Mouse (Mus musculus): ENCODE measurements around the gene Trpm1. TPM values are rescaled to one million over a fixed set of nuclear protein-coding genes. Genes with fewer than 3 reads are reported as not detected.

The Trpm1 gene
- polyA plus RNA-seq, 1 experiment = 0.41 TPM

GRCm38 (mm10) chr7:64271926-64272325, 118.3 kb downstream of the Trpm1 start:
- H3K4me1 ChIP-seq (ENCODE audit: control insufficient read depth, insufficient read depth, low read length) = no peaks in the 10 kb centered on the region
- 48% methylated on average over 4 of the region's 4 CpGs for WGBS
- no peak overlapping the region for H3K4me3 ChIP-seq (replicated peaks; ENCODE audit: extremely low read depth, low read depth, low read length)
- DNase-seq = no peak
- TF ChIP-seq CTCF (IDR thresholded peaks at IDR 0.05; ENCODE audit: insufficient read depth, low read length) (no peak), POLR2A (IDR thresholded peaks at IDR 0.05; ENCODE audit: borderline replicate concordance, extremely low read depth, low read depth, low read length) (no peak)

DNA sequence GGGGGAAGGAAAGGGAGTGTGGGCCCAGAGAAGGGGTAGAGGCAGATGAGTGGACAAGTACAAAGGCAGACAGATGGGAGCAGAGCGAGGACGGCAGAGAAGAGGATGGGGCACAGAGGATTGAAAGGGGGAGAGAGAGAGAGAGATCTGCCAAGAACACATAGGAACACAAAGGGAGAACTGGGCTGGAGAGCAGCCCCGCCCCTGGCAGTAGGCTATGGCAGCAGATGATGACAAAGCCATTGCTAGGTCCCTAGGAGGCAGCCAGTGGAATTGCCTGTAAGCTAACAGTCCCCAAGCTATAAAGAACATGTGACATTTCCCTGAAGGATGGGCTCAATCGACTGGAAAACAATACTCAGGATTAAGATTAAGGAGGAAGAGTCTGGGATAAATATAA, 121.9 kb downstream of the Trpm1 start:
- no peak for DNase-seq
- TF ChIP-seq CTCF (IDR thresholded peaks at IDR 0.05; ENCODE audit: insufficient read depth, low read length) (no peak), POLR2A (IDR thresholded peaks at IDR 0.05; ENCODE audit: borderline replicate concordance, extremely low read depth, low read depth, low read length) (no peak)
- Histone ChIP-seq H3K4me3 (replicated peaks; ENCODE audit: extremely low read depth, low read depth, low read length) (no peak overlapping the region), H3K4me1 (ENCODE audit: control insufficient read depth, insufficient read depth, low read length) (no peaks in the 10 kb centered on the region)
- WGBS = 75% methylated on average over 4 of the region's 4 CpGs

- no peak for DNase-seq
- TF ChIP-seq POLR2A (IDR thresholded peaks at IDR 0.05; ENCODE audit: borderline replicate concordance, extremely low read depth, low read depth, low read length) = no peak
- no peak for TF ChIP-seq CTCF (IDR thresholded peaks at IDR 0.05; ENCODE audit: insufficient read depth, low read length)
Observed at GRCm38 (mm10) chr7:64276921-64277320, 123.3 kb downstream of the Trpm1 start.

DNA sequence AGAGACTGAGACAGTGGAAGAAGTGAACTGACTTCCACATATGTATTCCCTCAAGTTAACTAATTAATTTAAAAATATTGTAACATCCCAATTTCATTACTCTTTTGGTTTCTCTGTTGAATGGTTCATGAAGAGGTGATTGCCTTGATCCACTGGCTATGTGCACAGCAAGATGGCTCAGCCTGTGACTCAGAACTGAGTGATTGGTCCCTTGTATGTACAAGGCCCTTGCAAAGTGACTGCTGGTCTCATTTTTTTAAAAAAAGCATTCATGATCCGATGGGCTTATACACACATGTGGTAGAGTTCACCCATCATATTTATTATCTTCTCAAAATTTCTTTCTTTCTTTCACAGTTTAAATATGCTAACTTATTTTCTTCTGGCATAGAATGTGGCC, 124.9 kb downstream of the Trpm1 start:
- TF ChIP-seq CTCF (IDR thresholded peaks at IDR 0.05; ENCODE audit: insufficient read depth, low read length) (no peak), POLR2A (IDR thresholded peaks at IDR 0.05; ENCODE audit: borderline replicate concordance, extremely low read depth, low read depth, low read length) (no peak)
- DNase-seq = no peak
- Histone ChIP-seq H3K4me3 (replicated peaks; ENCODE audit: extremely low read depth, low read depth, low read length) (no peak overlapping the region), H3K4me1 (ENCODE audit: control insufficient read depth, insufficient read depth, low read length) (no peaks in the 10 kb centered on the region)
- WGBS = 84% methylated on average over 1 of the region's 1 CpGs

More at GRCm38 (mm10) chr7:64276921-64277320, 123.3 kb downstream of the Trpm1 start:
- 32% methylated on average over 6 of the region's 6 CpGs for WGBS
- Histone ChIP-seq H3K4me1 (ENCODE audit: control insufficient read depth, insufficient read depth, low read length) (no peaks in the 10 kb centered on the region), H3K4me3 (replicated peaks; ENCODE audit: extremely low read depth, low read depth, low read length) (no peak overlapping the region)

- 75% methylated on average over 3 of the region's 3 CpGs for WGBS
- DNase-seq = no peak
- Histone ChIP-seq H3K4me3 (replicated peaks; ENCODE audit: extremely low read depth, low read depth, low read length) (no peak overlapping the region), H3K4me1 (ENCODE audit: control insufficient read depth, insufficient read depth, low read length) (no peaks in the 10 kb centered on the region)
- no peak for TF ChIP-seq POLR2A (IDR thresholded peaks at IDR 0.05; ENCODE audit: borderline replicate concordance, extremely low read depth, low read depth, low read length)
- no peak for TF ChIP-seq CTCF (IDR thresholded peaks at IDR 0.05; ENCODE audit: insufficient read depth, low read length)
Observed at GRCm38 (mm10) chr7:64279548-64279947, 125.9 kb downstream of the Trpm1 start.

DNA sequence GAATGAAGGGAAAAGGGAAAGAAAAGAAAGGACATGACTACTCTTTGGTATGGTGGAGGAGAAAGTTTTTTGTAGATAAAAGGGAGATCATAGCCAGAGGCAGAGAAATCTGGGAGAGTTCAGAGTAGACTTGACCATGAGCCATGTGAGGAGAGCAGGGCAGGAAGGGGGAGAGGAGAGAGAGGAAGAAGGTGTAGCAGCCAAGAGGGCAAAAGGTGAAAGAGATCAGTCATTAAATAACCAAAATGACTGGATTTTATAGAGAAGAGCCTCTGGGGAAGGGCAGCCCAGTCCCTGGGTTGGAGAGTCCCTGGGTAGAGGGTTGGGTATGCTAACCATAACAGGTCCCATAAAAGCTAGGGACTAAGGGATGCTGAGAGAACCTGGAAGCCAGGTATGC, 132.9 kb downstream of the Trpm1 start:
- TF ChIP-seq POLR2A (IDR thresholded peaks at IDR 0.05; ENCODE audit: borderline replicate concordance, extremely low read depth, low read depth, low read length) = no peak

DNA sequence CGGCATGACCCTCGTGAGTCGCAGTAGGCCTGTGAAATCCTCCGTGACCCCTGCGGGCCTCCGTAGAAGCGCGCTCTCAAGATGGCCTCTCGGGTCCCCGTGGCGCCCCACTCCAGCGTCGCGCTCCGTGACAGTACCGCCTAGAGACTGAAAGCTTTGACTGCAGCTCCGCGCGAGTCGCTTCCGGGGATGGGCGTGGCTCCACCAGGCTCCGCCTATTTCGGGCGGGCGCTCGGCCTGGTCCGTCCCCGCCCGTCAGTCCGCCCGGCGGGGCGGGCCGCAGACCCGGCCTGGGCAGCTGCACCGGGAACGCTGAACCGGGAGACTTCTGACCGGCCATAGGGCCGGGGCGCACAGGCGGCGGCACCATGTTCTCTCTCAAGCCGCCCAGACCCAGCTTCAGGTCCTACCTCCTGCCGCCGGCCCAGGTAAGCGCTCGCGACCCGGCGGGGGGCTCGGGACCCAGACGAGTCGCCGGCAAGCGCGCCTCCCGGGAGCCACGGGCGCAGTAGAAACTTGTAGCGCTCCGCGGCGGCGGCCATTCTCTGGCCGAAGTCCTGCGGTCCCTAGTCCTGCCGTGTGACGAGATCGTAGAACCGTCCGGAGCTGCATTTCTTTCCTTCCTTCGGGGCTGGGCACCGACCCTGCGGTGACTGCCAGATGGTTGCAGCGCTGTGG, 133.9 kb downstream of the Trpm1 start, which contains the start of gene Mtmr10:
TSS of gene Mtmr10 (plus strand) at position 240 of the 678 bp plus-strand sequence.
- Histone ChIP-seq H3K4me3 (replicated peaks; ENCODE audit: extremely low read depth, low read depth, low read length) (peak within 1 kb of the TSS; percentile 100), H3K4me1 (ENCODE audit: control insufficient read depth, insufficient read depth, low read length) (peaks cover 14% of the 10 kb centered on the region)
- TF ChIP-seq POLR2A (IDR thresholded peaks at IDR 0.05; ENCODE audit: borderline replicate concordance, extremely low read depth, low read depth, low read length) (peak; percentile 85), CTCF (IDR thresholded peaks at IDR 0.05; ENCODE audit: insufficient read depth, low read length) (no peak)
- DNase-seq = peak; percentile 98
- whole genome bisulfite sequencing = under 1% methylated on average over 77 of the region's 77 CpGs

More for the DNA sequence above, 132.9 kb downstream of the Trpm1 start:
- Histone ChIP-seq H3K4me1 (ENCODE audit: control insufficient read depth, insufficient read depth, low read length) (peaks cover 7% of the 10 kb centered on the region), H3K4me3 (replicated peaks; ENCODE audit: extremely low read depth, low read depth, low read length) (no peak overlapping the region)
- no peak for DNase-seq

DNA sequence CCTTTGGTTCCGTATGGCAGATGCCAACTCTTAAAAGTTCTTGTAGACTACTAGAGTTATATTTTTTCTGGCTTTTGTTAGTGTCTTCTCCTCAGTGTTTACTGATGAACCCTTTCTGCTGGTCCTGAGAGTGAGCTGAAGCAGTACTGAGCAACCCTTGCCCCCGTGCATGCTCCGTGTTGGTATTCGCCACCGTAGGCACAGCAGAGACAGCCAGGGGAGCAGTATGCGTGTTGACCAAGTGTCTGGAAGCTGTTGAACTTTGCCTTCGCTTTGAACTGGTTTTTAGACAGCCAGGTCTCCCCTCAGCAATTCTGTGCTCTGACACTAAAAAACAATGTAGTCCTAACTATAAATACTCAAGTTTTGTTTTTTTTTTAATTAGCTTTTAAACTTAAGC, 135.8 kb downstream of the Trpm1 start:
- 80% methylated on average over 7 of the region's 7 CpGs for WGBS
- Histone ChIP-seq H3K4me1 (ENCODE audit: control insufficient read depth, insufficient read depth, low read length) (peaks cover 21% of the 10 kb centered on the region), H3K4me3 (replicated peaks; ENCODE audit: extremely low read depth, low read depth, low read length) (peak overlapping the region; percentile 51)
- no peak for DNase-seq
- TF ChIP-seq CTCF (IDR thresholded peaks at IDR 0.05; ENCODE audit: insufficient read depth, low read length) (no peak), POLR2A (IDR thresholded peaks at IDR 0.05; ENCODE audit: borderline replicate concordance, extremely low read depth, low read depth, low read length) (no peak)

DNA sequence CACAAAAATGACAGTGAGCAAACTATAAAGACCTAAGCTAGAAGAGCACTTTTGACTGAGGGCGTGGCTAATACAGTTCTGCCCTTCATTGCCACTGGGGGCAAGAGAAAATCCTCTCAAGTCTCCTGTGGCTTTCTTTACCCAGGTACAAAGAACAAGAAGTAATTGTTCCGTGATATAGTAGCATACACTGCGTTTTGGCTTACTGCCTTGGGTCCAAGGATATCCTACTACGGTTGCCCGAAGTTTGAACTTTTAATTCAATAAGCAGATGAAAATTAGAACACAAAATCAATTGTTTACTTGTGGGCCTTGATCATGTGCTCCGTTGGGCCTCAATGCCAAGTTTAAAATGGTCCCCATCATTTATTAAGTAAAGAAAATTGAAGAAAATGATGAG, 136.8 kb downstream of the Trpm1 start:
- 81% methylated on average over 6 of the region's 6 CpGs for WGBS
- no peak overlapping the region for H3K4me3 ChIP-seq (replicated peaks; ENCODE audit: extremely low read depth, low read depth, low read length)
- no peak for DNase-seq
- TF ChIP-seq POLR2A (IDR thresholded peaks at IDR 0.05; ENCODE audit: borderline replicate concordance, extremely low read depth, low read depth, low read length) (no peak), CTCF (IDR thresholded peaks at IDR 0.05; ENCODE audit: insufficient read depth, low read length) (no peak)
- peaks cover 23% of the 10 kb centered on the region for H3K4me1 ChIP-seq (ENCODE audit: control insufficient read depth, insufficient read depth, low read length)

DNA sequence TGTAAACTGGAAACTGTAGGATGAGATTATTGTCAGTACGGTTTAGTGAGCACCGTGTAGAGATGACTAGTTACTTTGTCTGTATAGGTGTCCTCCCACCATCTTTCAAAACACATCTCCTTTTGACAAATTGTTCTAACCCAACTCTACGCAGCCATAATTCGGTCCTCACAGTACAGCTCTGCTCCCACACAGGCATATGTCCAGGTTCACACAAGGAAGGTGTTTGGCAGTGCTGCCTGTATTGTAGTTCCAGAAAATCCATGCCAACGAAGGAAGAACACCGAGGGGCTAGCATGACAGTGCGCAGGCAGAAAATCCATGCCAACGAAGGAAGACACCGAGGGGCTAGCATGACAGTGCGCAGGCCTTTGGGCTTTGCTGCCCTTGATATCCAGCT, 138.1 kb downstream of the Trpm1 start:
- TF ChIP-seq POLR2A (IDR thresholded peaks at IDR 0.05; ENCODE audit: borderline replicate concordance, extremely low read depth, low read depth, low read length) (no peak), CTCF (IDR thresholded peaks at IDR 0.05; ENCODE audit: insufficient read depth, low read length) (no peak)
- WGBS = 90% methylated on average over 10 of the region's 10 CpGs
- Histone ChIP-seq H3K4me3 (replicated peaks; ENCODE audit: extremely low read depth, low read depth, low read length) (no peak overlapping the region), H3K4me1 (ENCODE audit: control insufficient read depth, insufficient read depth, low read length) (peaks cover 26% of the 10 kb centered on the region)
- no peak for DNase-seq

Measured in lung, adult 2 months (tissue).